Mouse (Mus musculus) midbrain, embryonic 14.5 days (tissue): ENCODE data around the gene Ntsr2. TPM values are rescaled to one million over a fixed set of nuclear protein-coding genes. Genes with fewer than 3 reads are reported as not detected.

Source experiments
- ATAC-seq: fragments of 200-750 bp; cut with Nextera tagmentation; 2 replicates; pipeline ENCODE4 v1.8.0; 2017; ENCODE audit warnings: moderate number of reproducible peaks, moderate library complexity; ENCODE audit not compliant: low FRiP score, low TSS enrichment
- DNase-seq: peaks from one replicate; pipeline ENCODE4 v3.0.0-alpha.2; 2015
- H3K27ac ChIP-seq: fragments of 300-500 bp; sonication (generic); replicated peaks from 2 replicates; pipeline ENCODE4 v1.5.1; 2014; ENCODE audit warnings: mild to moderate bottlenecking, low read depth, low read length, moderate library complexity
- H3K27me3 ChIP-seq: fragments of 300-500 bp; sonication (generic); 2 replicates; pipeline ENCODE4 v1.6.1; 2014; ENCODE audit warnings: low read length, control low read depth, mixed read lengths; ENCODE audit not compliant: control insufficient read depth, insufficient read depth
- H3K36me3 ChIP-seq: fragments of 300-500 bp; sonication (generic); 2 replicates; pipeline ENCODE4 v1.6.1; 2014; ENCODE audit warnings: low read length, control low read depth; ENCODE audit not compliant: control insufficient read depth, insufficient read depth
- H3K4me1 ChIP-seq: fragments of 300-500 bp; sonication (generic); 2 replicates; pipeline ENCODE4 v1.6.1; 2014; ENCODE audit warnings: mild to moderate bottlenecking, antibody characterized with exemption, low read length, control low read depth; ENCODE audit not compliant: control insufficient read depth, insufficient read depth
- H3K4me2 ChIP-seq: fragments of 300-500 bp; sonication (generic); 2 replicates; pipeline ENCODE4 v1.6.1; 2014; ENCODE audit warnings: mild to moderate bottlenecking, low read length, moderate library complexity
- H3K4me3 ChIP-seq: fragments of 300-500 bp; sonication (generic); replicated peaks from 2 replicates; pipeline ENCODE4 v1.5.1; 2014; ENCODE audit warnings: low read depth, low read length
- H3K9ac ChIP-seq: fragments of 300-500 bp; sonication (generic); replicated peaks from 2 replicates; pipeline ENCODE4 v1.6.1; 2014; ENCODE audit warnings: mild to moderate bottlenecking, low read length, moderate library complexity
- H3K9me3 ChIP-seq: fragments of 300-500 bp; sonication (generic); 2 replicates; pipeline ENCODE4 v1.6.1; 2016; ENCODE audit warnings: low read length, control low read depth, mixed read lengths; ENCODE audit not compliant: control insufficient read depth
- WGBS: fragments of 180-500 bp; shearing (Covaris S2); extraction: QIAGEN DNeasy Blood & Tissue Kit; methylation state at CpG from one replicate; pipeline ENCODE4 v1.1.7; 2014; 5-methylcytosine and 5-hydroxymethylcytosine counted together
- polyA plus RNA-seq: library from polyadenylated mRNA; unstranded; fragments of >200 nt; fragmentation: Nextera tagmentation; extraction: Ambion mirVana; gene quantifications from 2 replicates; pipeline ENCODE4 v1.2.1, GENCODE M21; 2014

Gene Ntsr2
- polyA plus RNA-seq, 1 experiment from 2014 or later = 1.00 TPM

- no peak for ATAC-seq
- no peak for DNase-seq
These were observed 22.9 kb upstream of the Ntsr2 start for GRCm38 (mm10) chr12:16630152-16630865.

DNA sequence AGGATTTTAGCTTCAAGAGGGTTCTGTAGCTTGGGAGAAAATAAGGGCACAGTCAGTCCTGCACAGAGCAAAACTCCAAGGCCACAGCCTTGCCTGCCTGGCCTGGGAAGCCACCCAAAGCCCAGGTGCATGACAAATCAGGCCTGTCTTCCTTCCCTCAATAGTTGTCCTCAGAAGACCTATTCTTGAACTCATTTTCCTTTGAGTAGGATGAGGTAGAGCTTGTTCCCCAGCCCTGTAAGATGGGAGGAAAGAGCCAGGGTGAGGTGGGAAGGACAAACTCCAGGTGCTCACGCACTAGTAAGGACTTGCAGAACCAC is 22.4 kb upstream of the Ntsr2 start:
- Histone ChIP-seq H3K4me1 (no peaks in the 10 kb centered on the region), H3K27me3 (no peaks in the 10 kb centered on the region), H3K36me3 (no peaks in the 10 kb centered on the region), H3K9me3 (no peaks in the 10 kb centered on the region), H3K4me3 (no peak overlapping the region), H3K4me2 (no peak overlapping the region), H3K27ac (no peak overlapping the region), H3K9ac (no peak overlapping the region)
- ATAC-seq (no peak), DNase-seq (no peak)
- WGBS = 94% methylated on average over 1 of the region's 1 CpGs

More at GRCm38 (mm10) chr12:16630152-16630865, 22.9 kb upstream of the Ntsr2 start:
- H3K9me3 ChIP-seq = no peaks in the 10 kb centered on the region
- no peaks in the 10 kb centered on the region for H3K4me1 ChIP-seq
- no peak overlapping the region for H3K4me3 ChIP-seq
- WGBS = 79% methylated on average over 7 of the region's 7 CpGs
- no peak overlapping the region for H3K27ac ChIP-seq
- no peak overlapping the region for H3K4me2 ChIP-seq
- H3K36me3 ChIP-seq = no peaks in the 10 kb centered on the region
- H3K27me3 ChIP-seq = no peaks in the 10 kb centered on the region
- H3K9ac ChIP-seq = no peak overlapping the region

DNA sequence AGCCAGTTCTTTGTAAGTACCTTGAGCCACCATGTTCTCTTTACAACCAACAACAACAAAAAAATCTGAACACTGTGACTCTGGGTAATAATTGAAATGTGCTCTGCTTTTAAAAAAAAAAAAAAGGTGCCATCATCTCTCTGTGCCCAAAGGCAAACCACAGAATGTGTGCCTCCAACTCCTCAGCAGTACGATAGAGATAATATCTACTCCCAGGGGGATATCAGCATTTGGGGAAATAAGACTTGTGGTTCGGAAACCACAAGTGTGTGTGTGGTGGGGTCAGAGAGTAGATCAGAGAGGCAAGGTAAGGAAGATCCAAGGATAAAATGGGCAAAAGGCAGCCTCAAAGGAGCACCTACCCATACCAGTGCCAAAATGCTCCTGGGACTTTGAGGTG is 21.8 kb upstream of the Ntsr2 start:
- Histone ChIP-seq H3K27me3 (no peaks in the 10 kb centered on the region), H3K9me3 (no peaks in the 10 kb centered on the region), H3K36me3 (no peaks in the 10 kb centered on the region), H3K4me1 (no peaks in the 10 kb centered on the region), H3K9ac (no peak overlapping the region), H3K4me2 (no peak overlapping the region), H3K4me3 (no peak overlapping the region), H3K27ac (no peak overlapping the region)
- WGBS = 80% methylated on average over 2 of the region's 2 CpGs
- DNase-seq = no peak
- no peak for ATAC-seq

GRCm38 (mm10) chr12:16633235-16633634 is 19.9 kb upstream of the Ntsr2 start:
- Histone ChIP-seq H3K9me3 (no peaks in the 10 kb centered on the region), H3K4me1 (no peaks in the 10 kb centered on the region), H3K36me3 (no peaks in the 10 kb centered on the region), H3K9ac (no peak overlapping the region), H3K4me2 (no peak overlapping the region), H3K27ac (no peak overlapping the region), H3K27me3 (no peaks in the 10 kb centered on the region), H3K4me3 (no peak overlapping the region)
- WGBS = 94% methylated on average over 6 of the region's 6 CpGs
- ATAC-seq (no peak), DNase-seq (no peak)

DNA sequence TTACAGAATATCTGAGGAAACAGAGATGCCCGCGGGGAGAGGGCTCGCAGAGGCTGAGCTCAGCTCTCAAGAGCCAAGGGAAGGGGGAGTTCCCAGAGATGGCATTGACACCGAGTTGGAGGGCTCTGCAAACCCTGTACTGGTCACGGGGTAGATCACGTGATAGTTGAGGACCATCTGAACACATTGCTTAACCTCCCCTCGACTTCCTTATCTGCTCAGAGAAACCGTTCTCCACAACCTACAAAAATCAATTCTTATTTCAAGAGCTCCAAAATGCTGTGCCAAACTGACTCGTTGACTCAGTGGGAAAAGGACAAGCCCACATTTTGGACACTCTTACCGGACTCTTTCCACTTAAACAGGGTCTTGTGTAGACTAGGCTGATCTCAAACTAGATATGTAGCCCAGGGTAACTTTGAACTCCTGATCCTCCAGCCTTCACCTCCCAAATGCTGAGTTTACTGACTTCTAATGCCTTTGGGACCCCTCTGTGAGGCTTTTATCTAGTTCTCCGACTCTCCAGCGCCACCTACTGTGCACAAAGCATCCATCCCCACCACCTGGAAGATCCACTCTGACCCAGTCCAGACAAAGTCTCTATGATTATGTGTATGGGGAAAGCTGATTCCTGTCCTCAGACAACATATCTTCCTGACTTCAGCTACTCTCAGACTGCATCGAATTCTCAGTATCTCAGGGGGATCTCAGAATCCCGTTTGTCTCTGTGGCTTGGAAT is 18.9 kb upstream of the Ntsr2 start:
- DNase-seq (peak; percentile 81), ATAC-seq (no peak)
- Histone ChIP-seq H3K4me1 (no peaks in the 10 kb centered on the region), H3K9me3 (no peaks in the 10 kb centered on the region), H3K36me3 (no peaks in the 10 kb centered on the region), H3K4me2 (no peak overlapping the region), H3K4me3 (no peak overlapping the region), H3K27ac (no peak overlapping the region), H3K9ac (no peak overlapping the region), H3K27me3 (no peaks in the 10 kb centered on the region)
- WGBS = 61% methylated on average over 14 of the region's 14 CpGs

DNA sequence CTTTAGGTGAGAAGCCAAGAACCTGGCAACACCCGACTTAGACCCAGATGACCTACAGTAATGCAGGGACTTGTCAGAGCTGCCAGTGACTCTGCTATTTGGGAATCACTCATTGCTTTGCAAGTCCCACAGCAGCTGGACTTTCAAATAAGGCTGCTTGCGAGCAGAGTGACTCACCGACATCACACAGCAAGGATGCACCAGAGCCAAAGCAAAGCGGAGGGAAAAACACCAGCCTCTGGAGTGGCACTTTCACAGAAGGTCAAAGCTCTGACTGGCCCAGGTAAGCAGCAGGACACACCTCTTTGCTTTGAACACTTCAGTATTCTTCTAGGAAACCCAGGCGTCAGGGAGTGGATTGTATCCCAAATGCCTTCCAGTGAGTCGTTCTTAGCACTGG is 17.4 kb upstream of the Ntsr2 start:
- 78% methylated on average over 6 of the region's 6 CpGs for WGBS

GRCm38 (mm10) chr12:16639078-16639771 is 14.0 kb upstream of the Ntsr2 start:
- DNase-seq (peak; percentile 33), ATAC-seq (no peak)
- Histone ChIP-seq H3K4me2 (no peak overlapping the region), H3K9me3 (no peaks in the 10 kb centered on the region), H3K4me3 (no peak overlapping the region), H3K36me3 (no peaks in the 10 kb centered on the region), H3K9ac (no peak overlapping the region), H3K27me3 (no peaks in the 10 kb centered on the region), H3K4me1 (0 out of 2 replicates have a peak, but pooled peaks cover 6% of the 10 kb centered on the region), H3K27ac (no peak overlapping the region)
- WGBS = 77% methylated on average over 12 of the region's 12 CpGs

More for the DNA sequence above, 17.4 kb upstream of the Ntsr2 start:
- no peak overlapping the region for H3K4me3 ChIP-seq
- no peaks in the 10 kb centered on the region for H3K9me3 ChIP-seq
- H3K27me3 ChIP-seq = no peaks in the 10 kb centered on the region
- no peak overlapping the region for H3K9ac ChIP-seq
- ATAC-seq (no peak), DNase-seq (no peak)
- H3K4me1 ChIP-seq = no peaks in the 10 kb centered on the region
- no peak overlapping the region for H3K4me2 ChIP-seq
- no peaks in the 10 kb centered on the region for H3K36me3 ChIP-seq
- no peak overlapping the region for H3K27ac ChIP-seq

GRCm38 (mm10) chr12:16640075-16640474 is 13.1 kb upstream of the Ntsr2 start:
- Histone ChIP-seq H3K27ac (no peak overlapping the region), H3K36me3 (no peaks in the 10 kb centered on the region), H3K4me1 (0 out of 2 replicates have a peak, but pooled peaks cover 8% of the 10 kb centered on the region), H3K4me3 (no peak overlapping the region), H3K4me2 (no peak overlapping the region), H3K27me3 (no peaks in the 10 kb centered on the region), H3K9ac (no peak overlapping the region), H3K9me3 (no peaks in the 10 kb centered on the region)
- no peak for DNase-seq
- WGBS = 92% methylated on average over 6 of the region's 6 CpGs
- ATAC-seq = no peak
